Mouse (Mus musculus) adrenal gland, adult 2 months (tissue): ENCODE data around the gene Nid2. TPM values are rescaled to one million over a fixed set of nuclear protein-coding genes. Genes with fewer than 3 reads are reported as not detected.

Source experiments
- DNase-seq: peaks from one replicate; pipeline ENCODE4 v3.0.0; 2021
- polyA plus RNA-seq: library from polyadenylated mRNA; depleted of rRNA; stranded (reverse); fragments of >200 nt; gene quantifications from 2 replicates; pipeline ENCODE4 v1.2.3, GENCODE M21; 2012
- total RNA-seq, 2 experiments: library from RNA; stranded (reverse); gene quantifications; 2 replicates each; pipeline ENCODE4 v1.2.3; 2021

Nid2 gene
- total and polyA plus RNA-seq, 3 experiments, result 10.8 to 16.6 (median 14.9) TPM

DNA sequence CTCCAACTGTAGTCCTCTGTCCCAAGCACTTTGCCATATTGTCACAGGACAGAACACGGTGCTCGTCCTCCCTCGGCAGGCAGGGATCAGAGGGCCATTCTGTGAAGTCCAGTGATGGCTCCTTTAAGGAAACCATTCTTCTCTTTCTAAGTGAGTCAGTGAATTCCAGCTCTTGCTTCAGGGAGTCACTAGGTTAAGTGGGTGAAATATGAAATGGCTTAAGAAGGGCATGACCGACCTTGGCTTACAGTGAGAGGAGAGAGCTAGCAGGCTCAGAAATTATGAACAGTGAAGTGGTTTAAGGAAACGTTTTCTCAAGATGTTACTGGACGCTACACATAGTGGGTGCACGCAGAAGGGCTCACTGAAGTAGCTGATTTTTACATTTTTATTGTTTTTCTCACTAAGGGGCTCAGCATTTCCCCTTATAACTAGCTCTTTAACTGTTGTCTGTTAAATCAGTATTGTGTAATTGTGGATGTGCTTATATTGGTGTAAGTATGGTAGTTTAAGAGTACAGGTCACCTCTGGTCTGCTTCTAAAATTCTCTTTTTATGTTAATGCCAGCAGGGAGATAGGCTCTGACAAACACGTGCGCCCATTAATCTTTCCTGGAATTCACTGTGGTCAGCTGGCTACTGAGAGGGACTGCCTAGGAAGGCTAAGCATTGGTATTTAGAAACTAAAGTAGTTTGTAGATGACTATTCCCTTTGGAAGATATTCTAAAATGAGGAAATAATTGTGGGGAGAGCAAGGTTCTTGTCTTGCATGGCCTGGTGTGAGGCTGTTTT, 34.9 kb downstream of the Nid2 start:
- peak; percentile 47 for DNase-seq

DNA sequence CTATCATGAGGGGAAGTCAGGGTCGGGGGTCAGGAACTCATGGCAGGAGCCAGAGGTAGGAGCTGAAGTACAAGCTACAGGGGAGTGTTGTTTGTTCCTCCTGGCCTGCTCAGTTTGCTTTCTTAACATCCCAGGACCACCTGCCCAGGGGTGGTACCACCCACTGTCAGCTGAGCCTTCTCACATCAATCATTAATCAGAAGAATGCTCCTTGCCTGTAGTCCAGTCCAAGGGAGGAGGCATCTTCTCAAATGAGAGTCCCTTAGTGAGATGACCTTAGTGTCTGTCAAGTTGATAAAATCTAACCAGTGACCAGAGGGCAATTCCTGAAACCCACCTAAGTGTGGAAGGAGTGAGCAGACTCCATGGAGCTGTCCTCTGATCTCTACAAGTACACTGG, 37.4 kb downstream of the Nid2 start:
- DNase-seq, result no peak

DNA sequence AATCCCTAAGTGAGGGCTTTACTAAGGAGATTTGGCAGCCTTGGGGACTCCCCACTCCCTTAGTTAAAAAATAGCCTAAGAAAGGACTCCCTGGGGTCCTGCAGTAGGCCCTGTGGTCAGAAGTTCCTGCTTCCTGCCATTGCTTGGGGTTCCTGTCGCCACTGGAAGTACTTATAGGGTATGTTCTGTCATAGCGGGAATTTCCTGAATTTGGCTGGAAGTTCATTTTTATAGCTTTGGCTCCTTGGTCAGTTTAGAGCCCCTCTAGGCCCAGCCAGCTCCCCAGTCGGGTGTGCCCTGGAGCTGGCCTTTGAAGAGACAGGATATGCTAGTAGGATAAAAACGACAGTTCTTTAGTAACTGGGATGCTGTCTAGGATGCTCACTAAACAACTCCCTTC, 43.8 kb downstream of the Nid2 start:
- DNase-seq, result no peak

DNA sequence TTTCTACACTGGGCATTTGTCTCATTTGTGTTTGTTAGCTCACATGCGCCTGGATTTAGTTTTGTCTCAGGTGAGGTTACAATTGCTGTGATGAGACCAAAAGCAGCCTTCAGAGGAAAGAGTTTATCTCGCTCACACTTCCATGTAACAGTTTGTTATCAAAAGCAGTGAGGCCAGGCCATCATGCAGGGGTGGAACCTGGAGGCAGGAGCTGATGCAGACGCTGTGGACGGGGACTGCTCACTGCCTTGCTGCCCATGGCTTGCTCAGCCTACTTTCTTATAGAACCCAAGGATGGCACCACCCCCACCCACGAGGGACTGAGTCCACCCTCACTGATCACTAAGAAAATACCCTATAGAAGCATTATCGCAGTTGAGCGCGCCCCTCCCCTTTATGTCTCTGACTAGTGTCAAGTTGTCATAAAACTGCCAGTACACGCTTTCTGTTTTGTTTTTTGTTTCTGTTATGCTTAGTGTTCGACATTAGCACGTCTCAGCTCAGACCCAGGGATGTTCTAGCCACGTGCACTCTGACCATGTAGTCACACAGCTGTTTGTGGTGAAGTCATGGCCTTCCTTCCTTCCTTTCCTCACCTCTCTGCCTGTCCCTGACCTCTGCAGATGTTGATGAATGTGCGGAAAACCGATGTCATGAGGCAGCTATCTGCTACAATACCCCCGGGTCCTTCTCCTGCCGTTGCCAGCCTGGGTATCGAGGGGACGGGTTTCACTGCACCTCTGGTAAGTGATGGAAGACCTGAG, 45.7 kb downstream of the Nid2 start:
- DNase-seq, result no peak

GRCm38 (mm10) chr14:19800485-19800884, 49.4 kb downstream of the Nid2 start:
- no peak for DNase-seq

- no peak for DNase-seq
Measured at GRCm38 (mm10) chr14:19801474-19802215, 50.6 kb downstream of the Nid2 start.

GRCm38 (mm10) chr14:19803222-19803621, 52.2 kb downstream of the Nid2 start:
- no peak for DNase-seq

GRCm38 (mm10) chr14:19803623-19804022, 52.6 kb downstream of the Nid2 start:
- peak; percentile 29 for DNase-seq

DNA sequence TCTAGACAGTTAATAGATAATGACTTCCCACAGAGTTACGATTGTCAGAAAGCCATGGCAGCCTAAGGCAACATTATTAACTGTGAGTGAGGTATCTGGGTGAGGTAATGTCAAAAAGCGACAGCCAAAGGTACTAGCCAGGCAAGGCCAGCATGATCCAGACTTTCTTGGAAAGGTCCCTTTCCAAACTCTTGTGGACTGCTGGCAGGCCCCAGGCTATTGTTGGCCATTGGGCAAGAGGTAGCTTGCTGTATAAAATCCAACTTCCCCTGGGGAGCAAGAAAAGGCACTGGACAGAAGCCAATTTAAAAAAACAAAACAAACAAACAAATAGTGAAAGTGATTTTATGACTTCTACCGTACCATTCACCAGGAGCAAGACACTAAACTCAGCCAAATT, 56.3 kb downstream of the Nid2 start:
- no peak for DNase-seq

GRCm38 (mm10) chr14:19807858-19808257, 56.8 kb downstream of the Nid2 start:
- no peak for DNase-seq

- DNase-seq, result no peak
Measured at GRCm38 (mm10) chr14:19809934-19810333, 58.9 kb downstream of the Nid2 start.

DNA sequence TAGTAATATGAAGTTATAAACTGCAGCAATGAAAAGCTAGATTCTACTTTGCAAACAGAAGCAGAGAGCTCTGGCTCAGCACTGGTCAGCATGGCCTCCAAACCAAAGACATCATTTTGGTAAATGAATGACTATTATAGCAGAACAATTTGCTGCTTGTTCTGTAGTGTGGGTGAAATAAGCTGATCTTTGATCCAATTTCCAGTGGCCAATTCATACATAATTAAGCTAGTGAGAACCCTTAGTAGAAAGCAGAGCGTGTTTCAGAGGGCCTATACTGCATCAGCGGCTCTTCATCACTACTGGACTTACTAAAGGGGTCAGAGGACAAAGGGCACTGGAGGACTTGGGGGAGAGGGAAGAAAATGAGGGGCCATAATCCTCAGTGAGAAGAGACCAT, 62.0 kb downstream of the Nid2 start:
- DNase-seq, result no peak

GRCm38 (mm10) chr14:19817949-19818348, 66.9 kb downstream of the Nid2 start:
- DNase-seq, result peak; percentile 67

DNA sequence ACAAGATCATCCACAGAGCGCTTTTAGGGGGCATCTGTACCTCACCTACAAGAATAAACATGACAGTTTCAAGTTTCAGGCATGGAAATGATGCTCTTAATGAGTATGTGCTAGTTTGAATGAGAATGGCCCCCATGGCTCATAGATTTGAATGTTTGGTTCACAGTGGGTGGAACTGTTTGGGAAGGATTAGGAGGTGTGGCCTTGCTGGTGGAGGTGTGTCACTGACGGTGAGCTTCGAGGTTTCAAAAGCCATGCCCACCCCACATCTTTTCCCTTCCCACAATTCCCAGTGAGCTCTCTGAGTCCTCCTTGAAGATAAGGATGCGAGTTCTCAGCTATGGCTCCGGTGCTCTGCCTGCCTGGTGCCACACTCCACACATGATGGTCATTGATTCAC, 70.6 kb downstream of the Nid2 start:
- no peak for DNase-seq

DNA sequence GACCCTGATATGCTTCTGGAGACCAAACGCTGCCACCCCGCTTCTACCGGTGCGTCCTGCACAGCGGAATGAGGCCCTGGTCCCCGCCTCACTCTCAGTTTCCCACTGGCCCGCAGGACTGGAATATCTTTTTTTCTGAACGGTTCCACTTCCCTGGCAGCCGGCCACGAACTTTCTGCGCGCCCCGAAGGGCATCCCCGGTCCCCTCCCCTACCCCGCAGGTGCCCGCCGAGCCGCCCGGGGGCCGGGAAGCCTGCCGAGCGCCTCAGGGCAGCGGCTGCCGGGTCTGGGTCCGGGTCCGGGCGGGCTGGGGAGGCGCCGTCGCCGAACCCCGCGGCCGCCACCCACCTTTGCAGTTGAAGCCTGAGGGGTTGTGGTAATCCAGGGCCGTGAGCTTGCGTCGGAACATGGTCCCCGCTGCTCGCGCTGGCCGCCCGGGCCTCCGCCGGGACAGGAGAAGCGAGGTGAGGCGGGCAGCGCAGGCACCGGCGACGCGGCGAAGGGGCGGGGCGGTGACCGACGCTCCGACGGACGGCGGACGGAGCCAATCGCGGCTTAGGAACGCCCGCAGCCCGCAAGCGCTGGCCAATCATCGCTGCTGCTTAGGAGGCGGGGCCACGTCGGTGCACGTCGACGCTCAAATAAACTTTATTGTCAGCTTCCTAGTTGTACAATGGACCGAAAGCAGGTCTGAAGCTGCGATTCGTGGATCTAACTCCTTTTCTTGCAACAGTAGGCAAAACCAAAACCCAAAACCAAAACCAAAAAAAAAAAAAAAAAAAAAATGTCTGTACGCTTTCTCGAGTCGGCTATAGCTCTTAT, 72.5 kb downstream of the Nid2 start, which contains the start of gene Rtraf:
Rtraf (minus strand) TSS at position 504 of the 822 bp plus-strand sequence.
- DNase-seq, result peak; percentile 95

DNA sequence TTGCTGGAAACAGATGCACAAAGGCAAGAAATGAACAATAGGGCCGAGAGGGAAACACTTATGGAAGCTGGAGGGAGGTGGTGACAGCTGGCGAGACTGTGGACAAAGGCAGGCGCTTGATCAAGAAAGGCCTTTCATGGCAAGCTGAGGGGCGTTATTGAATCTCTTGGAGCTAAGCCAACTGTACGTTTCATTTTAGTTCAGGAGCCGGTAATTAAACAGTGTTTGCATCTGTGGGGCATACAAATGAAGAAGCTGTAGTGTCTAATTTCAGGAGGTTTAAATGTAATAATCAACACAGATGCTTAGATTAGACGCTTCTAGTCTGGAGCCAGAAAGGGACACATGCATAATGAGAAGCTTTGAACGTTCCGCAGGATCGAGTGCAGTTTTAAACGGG, 74.4 kb downstream of the Nid2 start:
- DNase-seq, result no peak

GRCm38 (mm10) chr14:19836289-19836688, 85.2 kb downstream of the Nid2 start:
- DNase-seq, result no peak

- peak; percentile 63 for DNase-seq
Measured at GRCm38 (mm10) chr14:19839600-19840332, 88.7 kb downstream of the Nid2 start.

DNA sequence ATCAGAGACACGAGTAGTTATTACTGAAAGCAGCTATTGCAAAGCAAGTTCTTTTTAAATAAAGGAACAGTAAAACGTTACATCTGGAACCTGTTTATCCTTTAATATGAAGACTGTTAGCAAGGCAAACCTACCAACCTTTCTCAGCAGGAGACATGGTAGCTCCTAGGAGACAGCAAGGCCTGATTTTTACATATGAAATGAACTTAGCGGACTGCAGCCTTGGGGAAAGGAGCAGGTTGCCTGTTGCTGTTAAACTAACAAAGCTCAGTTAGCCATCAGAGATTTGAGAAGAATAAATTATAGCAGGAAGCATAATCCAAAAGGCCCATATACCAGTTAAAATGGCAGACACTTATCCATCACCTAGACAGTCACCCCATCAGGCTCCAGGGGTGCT, 102.4 kb downstream of the Nid2 start:
- no peak for DNase-seq

- DNase-seq, result no peak
Measured at GRCm38 (mm10) chr14:19858279-19858678, 107.2 kb downstream of the Nid2 start.
